Mouse (Mus musculus) stomach, postnatal 0 days (tissue): ENCODE data around the gene Qrich1.
A peak's percentile ranks its signal among the peaks of the same experiment; 100 is the strongest.

Source experiments
- CTCF ChIP-seq: IDR thresholded peaks from 2 replicates; pipeline ENCODE4 v1.5.1; 2016; ENCODE audit warnings: antibody characterized with exemption, low read depth, mild to moderate bottlenecking, moderate library complexity
- EP300 ChIP-seq: optimal IDR thresholded peaks from 2 replicates; pipeline ENCODE3; 2016; ENCODE audit warnings: antibody characterized with exemption

DNA sequence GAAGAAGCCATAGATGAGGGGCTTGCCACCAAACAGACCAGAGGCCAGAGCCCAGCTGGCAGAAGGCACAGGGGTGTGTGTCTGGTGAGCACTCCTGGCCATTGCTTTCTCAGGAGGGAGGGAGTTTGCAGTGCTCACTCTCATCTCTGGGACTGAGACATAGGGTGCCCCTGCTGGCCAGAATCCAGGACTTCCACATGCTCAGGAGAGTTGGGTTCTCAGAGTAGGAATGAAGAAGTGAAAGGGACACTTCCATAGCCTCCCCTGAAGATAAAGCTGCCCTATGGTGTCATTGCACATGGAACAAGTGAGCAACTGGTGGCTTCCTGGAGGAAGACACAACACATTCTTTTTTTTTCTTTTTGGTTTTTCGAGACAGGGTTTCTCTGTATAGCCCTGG lies 42.1 kb upstream of the Qrich1 start:
- peak; percentile 31; the same call in 1 of the 2 replicates for TF ChIP-seq CTCF
- TF ChIP-seq EP300, result no peak
